Mouse (Mus musculus): ENCODE results near the gene Tanc1. TPM values are rescaled to one million over a fixed set of nuclear protein-coding genes. Genes with fewer than 3 reads are reported as not detected.
"Not testable (repeated sequence)": the region's sequence is repeated elsewhere in the genome, so short reads cannot be mapped to it uniquely, and the experiment has no call there.

The Tanc1 gene
- total RNA-seq (2021) (10 to 100 TPM; 25.6 to 26.2 TPM), polyA plus RNA-seq (2012; rRNA removed) (8.1 and 13.9 TPM in 2 replicates)
- long read RNA-seq, full-length matches to known transcripts: 8 of 14 reads
- long read RNA-seq, partial matches to known transcripts: 4 of 14 reads
- long read RNA-seq, other reads (novel, unspliced or antisense): 2 of 14 reads

- Histone ChIP-seq H3K27me3 (ENCODE audit: control insufficient read depth, insufficient read depth, low read length) (no peaks in the 10 kb centered on the region), H3K27ac (peak within 1 kb of the TSS; percentile 98), H3K4me1 (ENCODE audit: control insufficient read depth, insufficient read depth, low read length) (peaks cover 14% of the 10 kb centered on the region), H3K79me2 (replicated peaks; ENCODE audit: control insufficient read depth, insufficient read depth, low read length) (peaks cover 7% of the 10 kb centered on the region), H3K4me3 (peak within 1 kb of the TSS; percentile 97), H3K36me3 (ENCODE audit: control insufficient read depth, insufficient read depth, low read length) (peaks cover 15% of the 10 kb centered on the region; the same call in 1 of the 2 replicates), H3K9ac (ENCODE audit: low read depth, low read length) (peak within 1 kb of the TSS; percentile 90)
- intact Hi-C loops (cut with DNase I): loop anchor here (2.0 to 10.0 kb wide), 5 partner anchors 17 to 513 kb away; no protein-coding TSS in a partner anchor
- peak; percentile 92 to 94 for DNase-seq
- under 1% methylated on average over 99 of the region's 99 CpGs for WGBS
- TF ChIP-seq CTCF (IDR thresholded peaks at IDR 0.05): no peak
- peak; percentile 64; the same call in 1 of the 2 replicates for TF ChIP-seq POLR2A (IDR thresholded peaks at IDR 0.05; ENCODE audit: insufficient read depth, low read depth, low read length)
Observed at GRCm38 (mm10) chr2:59611831-59612732, at the start of gene Tanc1. Gene Tanc1 (plus strand): TSS chr2:59612042.

- no peaks in the 10 kb centered on the region for H3K27me3 ChIP-seq (ENCODE audit: control insufficient read depth, insufficient read depth, low read length)
- H3K79me2 ChIP-seq (replicated peaks; ENCODE audit: control insufficient read depth, insufficient read depth, low read length): no peaks in the 10 kb centered on the region
- no peaks in the 10 kb centered on the region for H3K36me3 ChIP-seq (ENCODE audit: control insufficient read depth, insufficient read depth, low read length)
- no peaks in the 10 kb centered on the region for H3K4me1 ChIP-seq (ENCODE audit: control insufficient read depth, insufficient read depth, low read length)
- intact Hi-C loops (cut with DNase I): no loop called here
- DNase-seq: no peak
- WGBS: 73% methylated on average over 4 of the region's 4 CpGs
- no peak overlapping the region for H3K27ac ChIP-seq
- H3K9ac ChIP-seq (ENCODE audit: low read depth, low read length): no peak overlapping the region
- TF ChIP-seq CTCF (IDR thresholded peaks at IDR 0.05) (peak; percentile 22), EP300 (IDR thresholded peaks at IDR 0.05; ENCODE audit: insufficient read depth, low read depth, low read length) (no peak), POLR2A (IDR thresholded peaks at IDR 0.05; ENCODE audit: insufficient read depth, low read depth, low read length) (no peak)
- no peak overlapping the region for H3K4me3 ChIP-seq
Observed at GRCm38 (mm10) chr2:59562215-59562614, 49.6 kb upstream of the Tanc1 start.

- H3K79me2 ChIP-seq (replicated peaks; ENCODE audit: control insufficient read depth, insufficient read depth, low read length): no peaks in the 10 kb centered on the region
- intact Hi-C loops (cut with DNase I): no loop called here
- H3K9ac ChIP-seq (ENCODE audit: low read depth, low read length): no peak overlapping the region
- no peak overlapping the region for H3K4me3 ChIP-seq
- WGBS: 52% methylated on average over 5 of the region's 5 CpGs
- TF ChIP-seq POLR2A (IDR thresholded peaks at IDR 0.05; ENCODE audit: insufficient read depth, low read depth, low read length): no peak
- no peaks in the 10 kb centered on the region for H3K4me1 ChIP-seq (ENCODE audit: control insufficient read depth, insufficient read depth, low read length)
- no peaks in the 10 kb centered on the region for H3K27me3 ChIP-seq (ENCODE audit: control insufficient read depth, insufficient read depth, low read length)
- H3K27ac ChIP-seq: no peak overlapping the region
- no peaks in the 10 kb centered on the region for H3K36me3 ChIP-seq (ENCODE audit: control insufficient read depth, insufficient read depth, low read length)
- no peak for DNase-seq
Observed at GRCm38 (mm10) chr2:59562696-59563095, 49.1 kb upstream of the Tanc1 start.

GRCm38 (mm10) chr2:59564029-59564611 is 47.7 kb upstream of the Tanc1 start:
- H3K9ac ChIP-seq (ENCODE audit: low read depth, low read length); DNase-seq; H3K36me3 ChIP-seq (ENCODE audit: control insufficient read depth, insufficient read depth, low read length); H3K27ac ChIP-seq; H3K4me3 ChIP-seq; H3K27me3 ChIP-seq (ENCODE audit: control insufficient read depth, insufficient read depth, low read length); H3K4me1 ChIP-seq (ENCODE audit: control insufficient read depth, insufficient read depth, low read length); H3K79me2 ChIP-seq (replicated peaks; ENCODE audit: control insufficient read depth, insufficient read depth, low read length); intact Hi-C loops (cut with DNase I): not testable (repeated sequence)
- WGBS: 92% methylated on average over 3 of the region's 10 CpGs

- H3K9ac ChIP-seq (ENCODE audit: low read depth, low read length): no peak overlapping the region
- intact Hi-C loops (cut with DNase I): no loop called here
- no peak for DNase-seq
- no peak overlapping the region for H3K27ac ChIP-seq
- H3K4me1 ChIP-seq (ENCODE audit: control insufficient read depth, insufficient read depth, low read length): no peaks in the 10 kb centered on the region
- H3K36me3 ChIP-seq (ENCODE audit: control insufficient read depth, insufficient read depth, low read length): no peaks in the 10 kb centered on the region
- peak; percentile 32 for TF ChIP-seq CTCF (IDR thresholded peaks at IDR 0.05)
- no peak for TF ChIP-seq EP300 (IDR thresholded peaks at IDR 0.05; ENCODE audit: insufficient read depth, low read depth, low read length)
- H3K27me3 ChIP-seq (ENCODE audit: control insufficient read depth, insufficient read depth, low read length): no peaks in the 10 kb centered on the region
- WGBS: 86% methylated on average over 4 of the region's 4 CpGs
- H3K4me3 ChIP-seq: no peak overlapping the region
- no peaks in the 10 kb centered on the region for H3K79me2 ChIP-seq (replicated peaks; ENCODE audit: control insufficient read depth, insufficient read depth, low read length)
Observed at GRCm38 (mm10) chr2:59564947-59565346, 46.9 kb upstream of the Tanc1 start.

GRCm38 (mm10) chr2:59580939-59581338 is 30.9 kb upstream of the Tanc1 start:
- intact Hi-C loops (cut with DNase I): no loop called here
- H3K27me3 ChIP-seq (ENCODE audit: control insufficient read depth, insufficient read depth, low read length): no peaks in the 10 kb centered on the region
- no peaks in the 10 kb centered on the region for H3K4me1 ChIP-seq (ENCODE audit: control insufficient read depth, insufficient read depth, low read length)
- DNase-seq: no peak
- H3K9ac ChIP-seq (ENCODE audit: low read depth, low read length): no peak overlapping the region
- H3K27ac ChIP-seq: no peak overlapping the region
- H3K79me2 ChIP-seq (replicated peaks; ENCODE audit: control insufficient read depth, insufficient read depth, low read length): no peaks in the 10 kb centered on the region
- no peaks in the 10 kb centered on the region for H3K36me3 ChIP-seq (ENCODE audit: control insufficient read depth, insufficient read depth, low read length)
- TF ChIP-seq POLR2A (IDR thresholded peaks at IDR 0.05; ENCODE audit: insufficient read depth, low read depth, low read length) (no peak), EP300 (IDR thresholded peaks at IDR 0.05; ENCODE audit: insufficient read depth, low read depth, low read length) (no peak), CTCF (IDR thresholded peaks at IDR 0.05) (no peak)
- WGBS: 48% methylated on average over 7 of the region's 7 CpGs
- no peak overlapping the region for H3K4me3 ChIP-seq
